Mouse (Mus musculus) kidney, adult 2 months (tissue): Measurements from ENCODE around the gene Mta1.

Experiments
- CTCF ChIP-seq: fragments of 200-500 bp; conservative IDR thresholded peaks from 2 replicates; pipeline ENCODE4 v1.5.1; 2011; ENCODE audit warnings: low read depth, mild to moderate bottlenecking, control low read depth, low read length, moderate library complexity, mixed read lengths; ENCODE audit not compliant: insufficient read depth, insufficient read length
- POLR2A ChIP-seq: fragments of 200-500 bp; IDR thresholded peaks from one replicate; pipeline ENCODE4 v1.6.1; 2011; ENCODE audit warnings: low read depth, low read length, control low read depth

- TF ChIP-seq CTCF = no peak
- TF ChIP-seq POLR2A = no peak
Measured at GRCm38 (mm10) chr12:113134502-113134901, 36.4 kb downstream of the Mta1 start.
